Mouse (Mus musculus): ENCODE results near the gene Aqp3. TPM values are rescaled to one million over a fixed set of nuclear protein-coding genes. Genes with fewer than 3 reads are reported as not detected.

Gene Aqp3
- 20.9 and 22.3 TPM in 2 replicates for polyA plus RNA-seq (2016; fragmentation: Nextera tagmentation; extraction: Ambion mirVana)

DNA sequence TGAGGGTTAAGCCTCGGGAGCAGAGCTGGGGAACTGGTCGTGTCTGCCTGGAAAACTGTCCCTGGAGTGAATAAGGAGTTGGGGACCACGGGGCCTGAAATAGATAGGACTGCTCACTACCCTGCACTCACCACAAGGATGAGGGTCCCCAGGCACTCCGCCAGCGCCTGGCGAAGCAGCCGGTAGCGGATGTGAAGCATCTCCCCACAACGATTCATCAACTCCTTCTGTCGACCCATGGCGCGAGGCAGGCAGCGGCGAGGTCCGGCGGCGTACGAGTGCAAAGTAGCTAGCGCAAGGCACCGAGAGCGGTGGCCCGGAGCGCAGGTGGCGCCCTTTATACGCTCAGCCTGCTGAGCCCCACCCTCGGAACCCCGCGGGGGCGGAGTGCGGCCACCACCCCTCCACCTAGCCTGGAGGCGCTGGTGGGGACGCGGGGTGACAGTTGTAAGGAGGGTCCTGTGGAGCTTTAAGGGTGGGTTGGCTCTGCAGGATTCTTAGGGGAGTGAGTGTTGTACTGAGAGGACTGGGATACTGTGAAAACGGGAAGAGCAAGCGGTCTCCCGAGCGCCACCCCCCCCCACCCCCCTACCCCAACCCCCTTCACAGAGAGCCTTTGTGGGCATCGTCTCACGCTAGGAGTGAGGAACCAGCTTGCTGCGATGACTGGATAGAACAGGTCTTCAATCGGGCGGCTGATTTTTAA is at the start of gene Aqp3:
TSS of gene Aqp3 (minus strand) at position 313 of the 706 bp plus-strand sequence.
- Histone ChIP-seq H3K4me1 (peaks cover 50% of the 10 kb centered on the region), H3K9me3 (replicated peaks) (no peaks in the 10 kb centered on the region), H3K27me3 (replicated peaks) (peaks cover 86% of the 10 kb centered on the region), H3K27ac (peak within 1 kb of the TSS; percentile 59), H3K4me2 (peak within 1 kb of the TSS; percentile 86), H3K36me3 (peaks cover 19% of the 10 kb centered on the region), H3K9ac (peak within 1 kb of the TSS; percentile 74), H3K4me3 (peak within 1 kb of the TSS; percentile 65)
- ATAC-seq: peak; percentile 73
- 1% methylated on average over 42 of the region's 42 CpGs for WGBS (ENCODE audit: insufficient replicate concordance)

DNA sequence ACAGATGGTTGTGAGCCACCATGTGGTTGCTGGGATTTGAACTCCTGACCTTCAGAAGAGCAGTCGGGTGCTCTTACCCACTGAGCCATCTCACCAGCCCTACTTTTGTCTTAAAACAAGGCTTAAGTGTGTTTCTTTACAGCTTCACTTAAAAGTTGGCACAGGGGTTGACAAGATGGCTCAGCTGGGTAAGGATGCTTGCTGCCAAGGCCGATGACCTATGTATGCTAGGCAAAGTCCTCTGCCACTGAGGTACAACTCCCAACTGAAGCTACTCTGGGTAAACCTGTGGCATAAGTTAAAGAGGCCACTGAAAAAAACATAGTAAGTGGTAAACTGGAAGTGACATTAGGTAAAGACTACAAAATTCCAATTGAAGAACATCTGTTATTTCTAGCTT is 44.6 kb upstream of the Aqp3 start:
- 81% methylated on average over 2 of the region's 2 CpGs for WGBS (ENCODE audit: insufficient replicate concordance)
- Histone ChIP-seq H3K27ac (peak overlapping the region; percentile 42; the same call in 1 of the 2 replicates), H3K4me1 (peaks cover 36% of the 10 kb centered on the region), H3K36me3 (peaks cover 52% of the 10 kb centered on the region), H3K9me3 (replicated peaks) (no peaks in the 10 kb centered on the region), H3K4me3 (no peak overlapping the region), H3K27me3 (replicated peaks) (no peaks in the 10 kb centered on the region), H3K9ac (no peak overlapping the region), H3K4me2 (no peak overlapping the region)
- ATAC-seq: no peak

DNA sequence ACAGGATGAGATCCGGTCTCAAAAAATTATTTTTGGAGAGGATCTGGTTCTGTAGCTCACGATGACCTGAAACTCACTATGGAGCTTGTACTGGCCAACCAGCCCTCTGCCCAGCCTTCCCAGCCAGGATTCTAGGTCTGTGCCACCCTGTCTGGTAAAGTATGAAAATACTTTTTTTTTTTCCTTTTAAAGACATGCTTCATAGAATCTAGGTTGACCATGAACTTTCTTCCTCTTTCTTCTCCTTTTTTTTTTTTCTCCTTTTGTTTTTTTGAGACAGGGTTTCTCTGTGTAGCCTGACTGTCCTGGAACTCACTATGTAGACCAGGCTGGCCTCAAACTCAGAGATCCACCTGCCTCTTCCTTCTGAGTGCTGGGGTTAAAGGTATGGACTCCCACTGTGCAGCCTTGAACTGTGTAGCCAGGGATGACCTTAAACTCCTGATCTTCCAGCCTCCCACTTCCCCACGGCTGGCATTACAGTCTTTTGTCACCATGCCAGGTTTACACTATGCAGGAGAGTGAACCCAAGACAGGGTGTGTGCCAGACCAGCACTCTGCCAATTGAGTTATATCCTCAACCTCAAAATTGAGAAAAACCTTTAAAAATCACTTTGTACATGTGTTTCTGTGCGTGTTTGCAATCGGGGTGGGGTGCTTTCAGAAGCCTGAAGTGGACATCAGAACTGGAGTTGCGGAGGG is 42.3 kb upstream of the Aqp3 start:
- Histone ChIP-seq H3K4me3 (no peak overlapping the region), H3K9me3 (replicated peaks) (no peaks in the 10 kb centered on the region), H3K27ac (0 out of 2 replicates have a peak overlapping the region, but pooled peaks have one; percentile 0), H3K36me3 (peaks cover 43% of the 10 kb centered on the region), H3K27me3 (replicated peaks) (no peaks in the 10 kb centered on the region), H3K9ac (no peak overlapping the region), H3K4me1 (peaks cover 37% of the 10 kb centered on the region), H3K4me2 (no peak overlapping the region)
- no peak for ATAC-seq
- 91% methylated on average over 6 of the region's 6 CpGs for WGBS (ENCODE audit: insufficient replicate concordance)

DNA sequence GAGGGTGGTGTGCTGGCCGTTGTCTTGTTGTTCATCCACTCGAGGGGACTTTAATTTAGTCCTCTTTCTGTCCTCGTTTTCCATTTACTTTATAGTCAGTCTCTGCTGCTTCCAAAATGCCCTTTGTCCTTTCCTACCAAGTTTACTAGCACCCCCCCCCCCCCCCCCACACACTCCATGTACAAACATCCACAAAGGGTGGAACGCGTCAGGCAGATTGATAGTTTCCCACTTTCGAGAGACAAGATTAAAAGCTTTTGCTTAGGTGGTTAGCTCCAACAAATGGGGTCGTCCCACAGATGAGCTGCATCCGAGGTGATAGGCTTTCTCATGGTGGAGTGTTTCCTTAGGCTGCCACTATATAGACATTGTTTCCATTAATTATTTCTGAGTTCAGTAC is 38.8 kb upstream of the Aqp3 start:
- Histone ChIP-seq H3K9ac (peak overlapping the region; percentile 99), H3K4me3 (peak overlapping the region; percentile 92), H3K4me1 (peaks cover 65% of the 10 kb centered on the region), H3K4me2 (peak overlapping the region; percentile 90), H3K9me3 (replicated peaks) (no peaks in the 10 kb centered on the region), H3K27ac (peak overlapping the region; percentile 98), H3K27me3 (replicated peaks) (no peaks in the 10 kb centered on the region), H3K36me3 (peaks cover 27% of the 10 kb centered on the region)
- under 1% methylated on average over 8 of the region's 8 CpGs for WGBS (ENCODE audit: insufficient replicate concordance)
- ATAC-seq: no peak

DNA sequence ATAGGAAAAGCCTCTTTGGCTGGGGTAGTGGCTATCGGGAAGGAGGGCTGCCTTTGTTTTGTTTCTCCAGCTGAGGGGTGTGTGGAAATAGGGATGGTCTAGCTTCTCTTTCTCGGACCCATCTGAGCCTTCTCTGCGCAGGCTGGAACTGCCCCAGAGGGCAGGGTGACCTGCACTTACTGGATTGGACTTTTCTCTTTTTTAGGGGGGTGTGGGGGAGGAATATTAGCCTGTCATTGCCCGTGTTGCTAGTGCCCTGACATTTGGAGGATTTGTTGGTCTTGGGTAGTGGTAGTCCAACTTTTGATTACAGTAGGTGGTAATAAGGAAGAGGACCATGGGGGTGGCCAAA is 38.4 kb upstream of the Aqp3 start:
- Histone ChIP-seq H3K36me3 (peaks cover 25% of the 10 kb centered on the region), H3K27ac (peak overlapping the region; percentile 98), H3K4me3 (peak overlapping the region; percentile 92), H3K27me3 (replicated peaks) (no peaks in the 10 kb centered on the region), H3K4me2 (peak overlapping the region; percentile 90), H3K9me3 (replicated peaks) (no peaks in the 10 kb centered on the region), H3K9ac (peak overlapping the region; percentile 99), H3K4me1 (peaks cover 68% of the 10 kb centered on the region)
- 0% methylated on average over 4 of the region's 4 CpGs for WGBS (ENCODE audit: insufficient replicate concordance)
- peak; percentile 21 for ATAC-seq

DNA sequence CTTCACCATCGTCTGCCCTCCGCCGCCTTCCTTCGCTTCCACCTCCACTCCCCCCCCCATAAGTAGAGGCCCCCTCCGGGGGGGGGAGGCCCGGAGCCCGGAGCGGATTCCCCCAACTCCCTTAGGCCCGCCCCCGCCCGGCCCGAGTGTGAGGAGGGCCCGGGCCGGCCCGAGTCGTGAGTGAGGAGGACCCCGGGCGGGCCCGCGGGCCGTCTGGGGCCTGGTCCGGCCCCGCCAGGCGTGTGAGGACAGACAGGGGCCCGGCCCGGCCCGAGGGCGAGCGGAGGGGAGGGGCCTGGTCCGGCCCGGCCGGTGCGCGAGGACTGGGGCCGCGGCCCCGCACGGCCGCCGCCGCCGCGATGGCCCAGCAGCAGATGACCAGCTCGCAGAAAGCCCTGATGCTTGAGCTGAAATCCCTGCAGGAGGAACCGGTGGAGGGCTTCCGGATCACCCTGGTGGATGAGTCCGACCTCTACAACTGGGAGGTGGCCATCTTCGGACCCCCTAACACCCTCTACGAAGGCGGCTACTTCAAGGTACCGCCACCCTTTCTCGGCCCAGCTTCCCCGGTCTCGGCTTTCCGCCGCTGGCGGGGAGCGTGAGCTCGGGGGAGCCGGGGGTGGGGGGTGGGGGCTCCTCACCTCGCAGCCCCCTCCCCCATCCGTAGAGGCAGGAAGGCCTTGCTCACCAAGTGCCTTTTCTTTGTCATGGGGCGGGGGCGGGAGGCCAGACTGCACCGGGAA is 37.9 kb upstream of the Aqp3 start, which contains the start of gene Ube2r2:
TSS of gene Ube2r2 (plus strand) at position 33 of the 743 bp plus-strand sequence.
- Histone ChIP-seq H3K4me3 (peak within 1 kb of the TSS; percentile 92), H3K27ac (peak within 1 kb of the TSS; percentile 98), H3K36me3 (peaks cover 20% of the 10 kb centered on the region), H3K4me2 (peak within 1 kb of the TSS; percentile 90), H3K9ac (peak within 1 kb of the TSS; percentile 99), H3K9me3 (replicated peaks) (no peaks in the 10 kb centered on the region), H3K27me3 (replicated peaks) (no peaks in the 10 kb centered on the region), H3K4me1 (peaks cover 69% of the 10 kb centered on the region)
- WGBS (ENCODE audit: insufficient replicate concordance): under 1% methylated on average over 63 of the region's 65 CpGs
- ATAC-seq: peak; percentile 63

DNA sequence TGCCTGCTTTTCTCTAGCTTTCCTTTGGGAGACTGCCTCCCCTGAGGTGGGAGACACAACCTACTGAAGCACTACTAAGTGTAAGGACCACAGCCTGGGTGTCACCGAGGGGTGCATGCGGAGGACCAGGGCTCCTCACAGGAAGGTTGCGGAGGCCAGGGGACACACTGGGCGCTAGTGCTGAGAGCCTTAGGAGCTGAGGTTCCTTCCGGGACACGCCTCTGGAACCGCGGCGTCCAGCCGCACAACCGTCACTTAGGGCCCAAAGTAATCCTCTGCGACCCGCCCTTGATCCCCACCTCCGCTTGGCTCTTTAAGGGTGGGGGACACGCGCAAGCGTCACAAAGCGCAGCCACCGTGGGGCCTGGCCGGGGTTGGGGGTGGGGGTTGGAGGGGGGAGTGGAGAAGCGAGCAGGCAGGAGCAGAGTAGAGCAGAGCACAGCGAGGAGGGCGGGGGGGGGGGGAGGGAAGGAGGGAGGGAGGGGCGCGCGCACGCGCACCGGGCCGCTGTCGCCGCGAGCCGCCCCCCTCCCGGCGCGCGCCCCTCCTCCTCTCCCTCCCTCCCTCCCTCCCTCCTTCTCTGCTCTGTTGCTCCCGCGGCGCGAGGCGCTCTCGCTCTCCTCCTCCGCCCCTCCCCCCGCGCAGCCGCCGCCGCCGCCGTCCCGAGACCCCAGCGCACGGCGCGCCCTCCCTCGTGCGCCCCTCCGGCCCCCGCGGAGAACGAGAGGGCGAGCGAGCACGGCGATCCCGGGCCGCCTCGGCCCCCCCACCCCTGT is 37.1 kb upstream of the Aqp3 start:
- 2% methylated on average over 20 of the region's 70 CpGs for WGBS (ENCODE audit: insufficient replicate concordance)
- no peaks in the 10 kb centered on the region for H3K9me3 ChIP-seq (replicated peaks)
- H3K27me3 ChIP-seq (replicated peaks): no peaks in the 10 kb centered on the region
- H3K4me2 ChIP-seq: peak overlapping the region; percentile 90
- ATAC-seq: peak; percentile 85
- H3K9ac ChIP-seq: peak overlapping the region; percentile 99
- peaks cover 14% of the 10 kb centered on the region for H3K36me3 ChIP-seq
- peak overlapping the region; percentile 92 for H3K4me3 ChIP-seq
- H3K27ac ChIP-seq: peak overlapping the region; percentile 98
- H3K4me1 ChIP-seq: peaks cover 70% of the 10 kb centered on the region

DNA sequence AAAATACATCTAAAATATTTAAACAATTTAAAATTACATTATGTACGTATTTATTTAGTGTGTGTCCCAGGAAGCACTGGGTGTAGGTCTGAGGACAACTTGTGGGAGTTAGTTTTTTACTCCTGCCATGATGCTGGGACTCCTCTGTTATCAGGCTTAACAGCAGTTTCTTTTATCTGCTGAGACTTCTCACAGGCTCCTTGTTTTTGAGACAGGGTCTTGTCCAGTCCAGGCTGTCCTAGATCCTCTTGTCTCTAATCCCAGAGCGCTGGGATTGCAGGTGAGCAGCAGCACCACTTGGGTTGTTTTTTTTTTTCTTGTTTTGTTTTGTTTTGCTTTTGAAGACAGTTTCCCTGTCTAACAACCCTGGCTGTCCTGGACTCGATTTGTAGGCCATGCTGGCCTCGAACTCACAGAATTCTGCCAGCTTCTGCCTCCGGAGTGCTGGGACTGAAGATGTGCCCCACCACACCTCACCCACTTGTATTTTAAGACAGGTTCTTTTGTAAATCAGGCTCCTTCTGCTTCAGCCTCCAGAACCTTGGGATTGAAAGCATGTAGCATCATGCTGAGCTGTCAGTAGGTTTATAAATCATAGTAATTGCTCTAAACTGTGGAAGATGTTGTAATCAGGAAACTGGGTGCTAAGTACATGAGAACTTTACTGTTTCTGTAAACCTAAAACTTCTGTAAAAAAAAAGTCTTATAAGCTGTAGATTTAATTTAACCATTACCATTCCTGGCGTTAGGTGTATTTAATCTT is 35.7 kb upstream of the Aqp3 start:
- Histone ChIP-seq H3K27ac (peak overlapping the region; percentile 98), H3K9ac (peak overlapping the region; percentile 43), H3K9me3 (replicated peaks) (no peaks in the 10 kb centered on the region), H3K4me1 (peaks cover 79% of the 10 kb centered on the region), H3K27me3 (replicated peaks) (no peaks in the 10 kb centered on the region), H3K4me3 (no peak overlapping the region), H3K36me3 (peaks cover 6% of the 10 kb centered on the region), H3K4me2 (peak overlapping the region; percentile 90)
- 51% methylated on average over 6 of the region's 6 CpGs for WGBS (ENCODE audit: insufficient replicate concordance)
- ATAC-seq: peak; percentile 48

DNA sequence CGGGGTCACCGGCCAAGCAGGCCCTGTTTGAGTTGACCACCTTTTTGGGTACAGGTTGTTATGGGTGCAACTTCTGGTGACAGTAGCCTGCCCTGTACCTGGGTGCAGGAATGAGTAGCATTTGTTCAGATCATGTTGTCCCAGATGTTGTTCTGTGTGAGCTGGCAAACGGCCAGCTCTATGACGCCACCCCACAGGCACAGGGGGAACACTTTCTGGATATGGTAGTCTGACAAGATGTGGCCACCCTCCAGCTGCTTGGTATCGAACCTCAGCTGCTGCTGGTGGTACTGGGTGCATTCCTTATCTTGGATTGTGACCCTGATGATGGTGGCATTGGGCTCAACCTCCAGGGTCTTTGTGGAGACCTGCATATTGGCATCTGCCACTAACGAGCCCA is 34.5 kb upstream of the Aqp3 start:
- ATAC-seq: no peak
- WGBS (ENCODE audit: insufficient replicate concordance): 67% methylated on average over 6 of the region's 6 CpGs
- H3K9ac ChIP-seq: no peak overlapping the region
- H3K4me3 ChIP-seq: no peak overlapping the region
- H3K4me1 ChIP-seq: peaks cover 68% of the 10 kb centered on the region
- H3K27ac ChIP-seq: peak overlapping the region; percentile 98
- H3K27me3 ChIP-seq (replicated peaks): no peaks in the 10 kb centered on the region
- H3K36me3 ChIP-seq: no peaks in the 10 kb centered on the region
- H3K4me2 ChIP-seq: no peak overlapping the region
- no peaks in the 10 kb centered on the region for H3K9me3 ChIP-seq (replicated peaks)

DNA sequence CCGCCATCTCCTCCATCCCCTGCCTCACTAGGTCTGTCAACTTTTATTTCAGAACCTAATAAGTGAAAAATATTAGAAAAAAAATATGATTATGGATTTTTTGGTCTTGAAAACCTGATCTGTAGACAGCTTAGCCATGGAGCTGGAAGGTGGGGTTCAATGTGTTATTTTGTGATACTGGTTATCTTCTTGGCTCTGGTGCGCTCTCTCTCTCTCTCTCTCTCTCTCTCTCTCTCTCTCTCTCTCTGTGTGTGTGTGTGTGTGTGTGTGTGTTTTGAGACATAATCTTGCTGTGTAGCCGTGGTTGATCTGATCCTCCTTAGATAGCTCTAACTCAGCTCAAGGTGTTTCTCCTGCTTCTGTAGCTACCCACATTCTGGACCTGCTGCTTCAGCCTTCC is 31.9 kb upstream of the Aqp3 start:
- H3K9ac ChIP-seq: peak overlapping the region; percentile 59
- 36% methylated on average over 3 of the region's 3 CpGs for WGBS (ENCODE audit: insufficient replicate concordance)

More for the DNA sequence above, 31.9 kb upstream of the Aqp3 start:
- ATAC-seq: peak; percentile 90
- Histone ChIP-seq H3K9me3 (replicated peaks) (no peaks in the 10 kb centered on the region), H3K27me3 (replicated peaks) (peaks cover 2% of the 10 kb centered on the region; the same call in 1 of the 2 replicates), H3K27ac (peak overlapping the region; percentile 98), H3K4me3 (peak overlapping the region; percentile 21), H3K36me3 (no peaks in the 10 kb centered on the region), H3K4me2 (peak overlapping the region; percentile 63), H3K4me1 (peaks cover 60% of the 10 kb centered on the region)

Measured in liver, embryonic 12.5 days (tissue).